Mouse (Mus musculus) adrenal gland, adult 8-10 months (tissue): ENCODE data around the gene Tk1. TPM values are rescaled to one million over a fixed set of nuclear protein-coding genes. Genes with fewer than 3 reads are reported as not detected.

Experiments used
- total RNA-seq, 4 experiments: library from RNA; stranded (reverse); gene quantifications; 2 replicates each; pipeline ENCODE4 v1.2.4; 2022

Gene Tk1
- total RNA-seq, 4 experiments from 2014 or later: 2.4 to 5.0 (median 4.3) TPM

Other genes starting within 250 kb of the Tk1 start
- gene Tnrc6c, start 171.8 kb downstream of the Tk1 start, total RNA-seq: 10 to 100 TPM; 22.3 to 41.0 (median 31.9) TPM
- 1 to 10 TPM; 1.5 to 3.3 (median 3.0) TPM for gene Tmc8, start 44.0 kb downstream of the Tk1 start, total RNA-seq
- 10 to 100 TPM; 28.2 to 50.0 (median 40.7) TPM for gene Tmc6, start 43.9 kb downstream of the Tk1 start, total RNA-seq
- not detected for gene 6030468B19Rik, start 28.4 kb downstream of the Tk1 start, total RNA-seq
- 1 to 10 TPM in 2 of 4 experiments, under 1 TPM in 2; 0.59 to 3.4 (median 1.3) TPM for gene Gm20708, start 16.4 kb downstream of the Tk1 start, total RNA-seq
- 100 to 1,000 TPM in 2 of 4 experiments, 10 to 100 TPM in 2; 86.0 to 110 (median 103) TPM for gene Syngr2, start 16.4 kb downstream of the Tk1 start, total RNA-seq
- 10 to 100 TPM in 2 of 4 experiments, 1 to 10 TPM in 2; 5.1 to 17.0 (median 10.2) TPM for gene Afmid, start 168 bp downstream of the Tk1 start, total RNA-seq
- 1 to 10 TPM; 1.2 to 2.5 (median 1.7) TPM for gene Birc5, start 23.2 kb upstream of the Tk1 start, total RNA-seq
- not detected for gene Tmem235, start 34.7 kb upstream of the Tk1 start, total RNA-seq
- 10 to 100 TPM; 16.4 to 16.7 (median 16.5) TPM for gene Tha1, start 47.4 kb upstream of the Tk1 start, total RNA-seq
- 10 to 100 TPM in 1 of 4 experiments, 1 to 10 TPM in 3; 4.4 to 14.6 (median 5.4) TPM for gene Socs3, start 144.0 kb upstream of the Tk1 start, total RNA-seq
- gene Pgs1, start 160.2 kb upstream of the Tk1 start, total RNA-seq: 10 to 100 TPM; 52.7 to 76.9 (median 68.2) TPM